Mouse (Mus musculus): Measurements from ENCODE around the gene 4933416C03Rik.
A peak's percentile ranks its signal among the peaks of the same experiment; 100 is the strongest.

4933416C03Rik gene

DNA sequence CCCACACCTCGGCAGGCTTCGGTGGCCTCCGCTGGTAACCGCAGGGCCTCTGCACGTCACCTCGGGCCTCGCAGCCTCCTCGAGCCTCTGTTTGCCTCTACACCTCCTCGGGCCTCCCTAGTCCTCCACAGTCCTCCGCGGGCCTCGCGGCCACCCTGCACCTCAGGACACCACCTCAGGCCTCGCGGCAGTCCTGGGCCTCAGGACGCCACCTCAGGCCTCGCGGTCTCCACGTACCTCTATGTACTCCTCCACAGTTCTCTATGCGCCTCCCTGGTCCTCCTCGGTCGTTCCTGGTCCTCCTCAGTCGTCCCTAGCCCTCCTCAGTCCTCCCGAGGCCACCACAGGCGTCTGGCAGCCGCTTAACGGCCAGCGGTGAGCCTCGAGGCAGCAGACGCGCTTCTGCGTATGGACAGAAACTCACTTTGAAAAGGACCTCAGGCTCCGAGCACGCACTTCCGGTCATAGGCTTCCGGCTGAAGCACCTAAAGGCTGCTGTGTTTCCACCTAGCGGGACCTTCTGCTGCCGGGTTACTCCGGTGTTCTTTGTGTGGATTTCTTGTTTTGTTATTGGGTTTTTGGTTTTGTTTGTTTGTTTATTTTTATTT is at the start of gene 4933416C03Rik:
4933416C03Rik (minus strand) TSS at position 51 of the 608 bp plus-strand sequence.
- no peak for DNase-seq (ENCODE audit: low spot score in 2 of 2)

DNA sequence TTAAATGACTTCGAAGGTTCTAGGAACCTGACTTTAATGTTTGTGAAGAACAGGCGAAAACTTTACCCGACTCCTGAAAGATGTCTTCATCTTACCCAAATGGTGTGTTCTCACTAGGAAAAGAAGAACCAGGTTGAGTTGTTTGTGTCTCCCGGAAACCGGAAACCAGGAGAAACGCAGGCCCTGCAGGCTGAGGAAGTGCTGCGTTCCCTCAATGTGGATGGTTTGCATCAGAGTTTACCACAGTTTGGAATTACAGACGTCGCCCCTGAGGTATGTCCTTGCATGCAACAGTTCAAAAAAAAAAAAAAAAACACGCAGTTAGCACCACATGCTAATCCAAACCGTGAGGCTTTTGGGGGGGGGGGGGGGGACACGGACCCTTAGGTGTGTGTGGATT is 48.6 kb upstream of the 4933416C03Rik start:
- no peak for DNase-seq (ENCODE audit: low spot score in 2 of 2)

DNA sequence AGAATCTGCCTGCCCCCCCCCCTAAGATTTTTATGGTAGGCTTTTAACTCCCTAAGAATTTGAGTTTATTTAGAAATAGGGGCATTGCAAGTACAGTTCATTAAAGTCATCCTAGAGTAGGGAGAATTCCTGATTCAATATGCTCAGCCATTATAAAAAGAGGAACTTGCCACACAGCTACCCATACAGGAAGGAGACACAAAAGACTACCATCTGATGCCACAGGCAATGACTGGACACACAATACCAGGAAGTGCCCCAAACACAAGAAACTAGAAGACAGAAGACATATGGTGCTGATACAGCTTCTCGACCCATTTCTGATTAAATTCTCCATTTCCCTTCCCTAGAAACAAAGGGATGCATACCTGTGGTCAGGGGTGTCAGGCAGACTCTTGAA is 43.0 kb upstream of the 4933416C03Rik start:
- DNase-seq (ENCODE audit: low spot score in 2 of 2): no peak

DNA sequence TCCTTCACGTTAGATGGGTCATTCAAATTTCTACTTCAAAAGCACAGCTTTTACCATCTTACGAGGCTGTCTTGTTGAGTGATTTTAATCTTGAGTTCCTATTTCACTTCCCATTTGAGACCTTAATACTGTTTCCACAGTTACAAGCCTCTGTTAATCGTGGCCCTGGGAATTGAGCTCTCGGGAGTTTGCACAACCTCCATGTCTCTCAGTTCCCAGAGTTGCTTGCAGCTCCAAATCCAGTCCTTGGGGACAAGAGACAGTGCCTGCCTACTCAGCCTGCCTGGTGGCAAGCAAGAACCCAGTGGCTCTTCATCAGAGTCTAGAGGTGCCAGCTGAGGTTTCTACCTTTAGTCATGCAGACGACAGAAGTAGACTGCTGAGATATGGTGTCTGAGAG is 41.0 kb upstream of the 4933416C03Rik start:
- DNase-seq (ENCODE audit: low spot score in 2 of 2): no peak

DNA sequence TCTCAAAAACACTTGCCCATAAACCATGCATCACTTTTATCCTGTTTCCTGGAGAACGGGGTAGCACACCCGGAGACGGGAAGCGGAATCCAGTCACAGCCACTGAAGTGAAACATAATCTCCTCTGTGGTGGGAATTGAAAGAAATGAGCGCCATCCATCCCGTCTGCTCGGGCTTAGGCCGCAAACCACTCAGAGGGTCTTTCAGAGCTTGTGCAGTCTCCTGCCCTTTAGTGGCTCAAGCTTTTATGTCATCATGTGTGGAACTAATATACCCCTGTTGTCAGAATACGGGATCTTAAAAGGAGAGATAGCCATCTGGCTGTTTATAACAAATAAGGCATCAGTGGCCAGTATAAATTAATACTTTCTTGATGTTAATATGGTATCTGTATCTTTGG is 32.4 kb upstream of the 4933416C03Rik start:
- DNase-seq (ENCODE audit: low spot score in 2 of 2): no peak

DNA sequence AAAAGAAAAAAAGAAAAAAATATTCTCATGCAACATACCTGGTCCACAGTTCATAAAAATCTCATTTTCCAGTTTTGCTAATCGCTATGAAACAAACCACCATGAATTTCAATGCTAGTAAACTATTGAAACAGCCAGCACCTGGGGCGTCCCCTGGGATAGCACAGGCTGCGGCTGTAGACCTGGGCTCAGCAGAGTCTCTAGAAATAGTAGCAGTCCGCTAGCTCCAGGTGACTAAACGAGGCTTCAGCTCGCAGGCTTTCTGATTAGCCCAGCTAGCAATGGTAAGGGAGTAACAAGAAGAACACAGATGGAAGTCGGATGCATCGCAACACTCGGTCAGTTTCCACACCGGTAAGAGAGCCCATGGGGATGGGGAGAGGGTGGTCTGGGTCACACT is 30.0 kb upstream of the 4933416C03Rik start:
- no peak for DNase-seq (ENCODE audit: low spot score in 2 of 2)

DNA sequence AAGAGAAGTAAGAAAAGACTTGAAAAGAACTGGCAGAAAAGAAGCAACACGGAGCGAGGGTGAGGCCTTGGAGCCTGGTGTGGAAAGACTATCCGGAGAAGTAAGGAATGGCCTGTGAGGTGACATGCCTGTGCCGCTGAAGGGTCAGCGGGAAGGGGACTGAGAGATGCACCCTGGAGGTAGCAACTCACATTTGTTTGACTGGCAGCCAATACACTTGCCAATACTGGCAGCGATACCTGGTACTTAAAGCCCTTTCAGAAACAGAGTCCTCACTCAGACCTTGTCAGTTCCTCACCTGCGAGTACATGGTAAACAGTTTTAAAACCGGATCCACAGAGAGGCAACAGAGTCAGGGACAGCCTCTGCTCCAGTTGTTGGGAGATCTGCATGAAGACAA is 26.5 kb upstream of the 4933416C03Rik start:
- DNase-seq (ENCODE audit: low spot score in 2 of 2): no peak

DNA sequence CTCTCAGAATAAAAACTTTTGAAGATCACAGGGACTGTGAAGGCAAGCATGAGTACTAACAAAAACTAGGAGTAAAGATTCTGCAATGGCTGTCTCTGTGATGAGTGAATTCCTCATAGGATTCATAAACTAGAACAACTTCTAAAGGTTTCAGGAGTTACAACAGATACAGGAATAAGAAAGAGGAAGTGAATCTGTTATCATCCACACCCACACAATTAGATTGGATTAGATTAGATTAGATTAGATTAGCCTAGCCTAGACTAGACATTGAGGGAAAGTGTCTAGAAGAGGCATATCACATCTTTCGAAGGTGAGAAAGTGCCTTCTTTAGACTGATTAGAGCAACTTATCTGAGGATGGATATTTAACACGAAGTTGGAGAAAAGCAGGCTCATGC is 21.5 kb upstream of the 4933416C03Rik start:
- no peak for DNase-seq (ENCODE audit: low spot score in 2 of 2)

DNA sequence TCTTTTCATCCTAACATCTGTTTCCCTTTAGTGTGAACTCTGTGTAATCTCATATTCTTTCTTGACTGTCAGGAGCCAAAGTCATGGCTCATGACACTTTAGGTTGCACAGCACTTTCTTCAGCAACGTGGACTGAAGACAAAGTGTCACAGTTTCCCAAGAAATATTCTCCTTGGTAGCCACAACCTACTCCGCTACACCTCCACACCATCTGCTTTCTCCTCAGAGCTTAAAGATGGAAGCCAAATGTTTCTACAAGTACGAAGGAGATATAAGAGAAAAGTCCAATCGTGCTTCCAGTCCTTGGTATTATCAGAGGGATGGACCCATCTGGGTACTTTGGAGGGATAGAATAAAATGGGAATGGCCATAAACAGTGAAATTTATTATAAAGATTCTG is 18.5 kb upstream of the 4933416C03Rik start:
- DNase-seq (ENCODE audit: low spot score in 2 of 2): no peak

DNA sequence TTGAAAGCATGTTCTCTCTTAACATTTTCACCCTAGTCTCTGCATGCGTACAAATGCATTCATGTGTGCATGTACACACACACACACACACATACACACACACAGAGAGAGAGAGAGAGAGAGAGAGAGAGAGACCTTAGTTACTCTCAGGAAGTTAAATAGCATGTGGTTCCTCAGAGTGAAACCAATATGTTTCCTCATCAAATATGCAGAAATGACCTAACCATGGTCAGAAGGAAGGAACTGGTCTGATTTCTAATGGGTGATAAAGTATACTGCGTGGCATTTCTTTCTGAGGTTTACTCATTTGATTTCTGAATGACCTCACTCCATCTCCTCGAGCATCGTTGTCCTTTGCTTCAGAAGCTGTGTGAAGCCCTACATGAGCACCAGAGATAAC is 17.5 kb upstream of the 4933416C03Rik start:
- no peak for DNase-seq (ENCODE audit: low spot score in 2 of 2)

DNA sequence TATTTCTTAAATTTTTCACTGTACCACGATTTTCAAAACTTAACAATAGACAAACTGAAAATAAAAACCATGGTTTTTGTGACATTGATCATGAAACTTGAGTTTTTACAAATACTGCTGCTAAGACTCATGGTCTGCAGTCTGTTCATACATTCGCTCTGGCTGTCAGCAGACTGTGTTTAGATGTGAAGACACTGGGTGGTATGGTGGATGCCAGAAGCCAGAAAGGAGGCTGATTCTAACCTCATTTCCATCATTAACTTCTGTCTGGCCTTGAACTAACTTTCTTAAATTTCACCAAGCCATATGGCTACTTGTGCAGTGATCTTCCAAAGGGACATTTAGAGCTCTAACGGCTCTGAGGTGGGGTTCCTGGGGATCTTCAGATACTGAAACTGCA is 16.7 kb upstream of the 4933416C03Rik start:
- no peak for DNase-seq (ENCODE audit: low spot score in 2 of 2)

DNA sequence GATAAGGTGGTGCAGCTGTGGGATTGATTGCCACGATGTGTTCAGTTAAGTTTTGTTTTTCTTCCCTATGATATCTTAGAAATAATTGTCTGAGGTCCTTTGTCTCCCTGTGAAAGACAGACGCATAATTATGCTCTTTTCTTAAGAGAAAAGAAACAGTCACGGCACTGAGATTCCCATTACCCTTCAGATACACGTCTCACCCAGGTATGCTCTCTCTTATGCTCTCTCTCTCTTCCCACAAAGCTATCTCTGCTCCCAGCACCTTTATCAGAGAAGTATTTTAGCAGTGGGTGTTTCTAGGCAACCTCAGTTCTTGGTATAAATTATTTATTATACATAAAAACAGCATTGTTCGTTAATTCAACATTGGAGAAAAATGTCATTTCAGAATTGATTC is 11.6 kb upstream of the 4933416C03Rik start:
- no peak for DNase-seq (ENCODE audit: low spot score in 2 of 2)

DNA sequence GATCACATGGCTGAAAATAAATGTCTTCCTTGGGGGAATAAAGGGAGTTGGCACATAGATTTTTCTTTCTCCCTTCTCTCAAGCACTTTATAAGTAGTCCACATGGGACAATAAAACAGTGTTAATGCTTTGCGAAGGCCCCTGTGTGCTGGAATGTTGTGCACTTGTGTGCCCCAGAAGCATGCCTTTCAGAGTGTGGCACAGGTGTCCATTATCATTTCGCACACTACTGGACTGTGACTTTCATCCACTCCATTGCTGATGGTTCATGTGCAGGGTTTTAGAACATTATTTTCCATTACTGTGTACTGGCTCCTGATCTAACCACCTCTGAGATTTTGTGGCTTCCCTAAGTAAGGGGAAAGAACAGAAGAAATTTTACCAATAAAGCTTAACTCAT is 10.1 kb upstream of the 4933416C03Rik start:
- DNase-seq (ENCODE audit: low spot score in 2 of 2): no peak

DNA sequence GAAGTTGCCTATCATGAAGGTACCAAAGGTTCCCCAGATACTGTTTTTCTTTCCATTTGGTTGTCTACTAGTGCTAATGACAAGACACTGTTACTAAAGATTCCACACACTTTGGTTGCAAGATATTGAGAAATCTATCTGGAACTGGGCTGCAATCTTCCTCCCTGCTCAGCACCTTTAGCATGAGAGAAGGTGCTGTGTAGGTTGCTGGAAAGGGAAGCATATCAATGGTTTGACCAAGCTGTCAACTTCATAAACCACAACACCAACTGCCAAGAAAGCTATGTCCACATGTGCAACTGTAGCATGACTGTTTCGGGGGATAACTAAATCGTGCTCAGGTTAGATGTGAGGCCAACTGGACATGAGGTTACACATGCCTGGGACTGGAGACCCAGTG is 7.7 kb upstream of the 4933416C03Rik start:
- DNase-seq (ENCODE audit: low spot score in 2 of 2): no peak

DNA sequence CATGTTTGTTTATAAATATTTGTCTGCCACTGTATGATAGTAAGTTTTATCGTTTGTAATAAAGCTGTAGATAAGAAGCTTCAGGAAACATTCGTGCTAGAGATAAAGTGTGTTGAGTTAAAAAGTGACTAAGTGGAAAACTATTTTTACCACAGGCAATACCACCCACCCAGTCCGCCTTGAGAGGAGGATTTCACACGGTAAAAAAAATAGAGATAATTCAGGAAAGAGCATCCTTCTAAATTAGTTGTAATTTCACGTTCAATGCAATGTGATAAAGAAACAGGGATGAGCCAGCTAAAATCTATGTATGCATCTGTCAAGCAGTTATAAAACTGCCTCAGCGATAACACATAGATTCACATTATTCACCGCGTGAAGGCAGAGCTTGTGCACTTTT is 3.3 kb upstream of the 4933416C03Rik start:
- peak in 1 of 2 experiments; percentile 37 for DNase-seq (ENCODE audit: low spot score in 2 of 2)

DNA sequence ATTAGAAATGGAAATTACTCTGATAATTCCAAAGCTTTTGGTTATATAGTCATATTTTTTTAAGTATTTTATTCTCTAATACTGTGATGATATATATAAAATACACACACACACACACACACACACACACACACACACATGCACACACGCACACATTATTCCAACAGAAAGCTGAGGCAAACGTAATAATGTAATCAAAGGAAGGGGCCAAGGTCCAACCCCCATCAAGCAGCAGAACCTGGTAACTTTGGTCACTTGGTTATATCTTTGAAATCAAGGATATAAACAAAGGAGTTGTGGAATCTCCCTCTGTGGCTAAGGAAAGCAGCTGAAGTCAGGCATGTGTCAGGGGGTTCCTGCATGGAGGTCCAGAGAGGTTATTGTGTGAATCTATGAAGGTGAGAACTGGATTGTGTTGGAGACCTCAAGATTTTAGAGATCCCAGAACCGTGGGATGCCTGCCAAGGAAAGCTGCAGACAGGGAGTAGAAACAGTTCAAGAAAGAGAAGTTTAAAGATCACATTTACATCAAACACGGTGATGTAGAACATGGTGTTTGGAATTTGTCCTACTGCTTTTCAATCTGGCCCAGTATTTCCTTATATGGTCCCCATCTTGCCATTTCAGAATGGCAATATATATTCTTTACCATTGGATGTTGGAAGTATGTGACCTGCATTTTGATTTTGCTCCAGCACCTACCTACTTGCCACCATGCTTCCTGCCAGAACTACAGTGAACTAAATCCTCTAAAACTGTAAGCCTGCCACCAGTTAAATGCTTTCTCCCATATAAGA is 2.4 kb upstream of the 4933416C03Rik start:
- DNase-seq (ENCODE audit: low spot score in 2 of 2): peak in 1 of 2 experiments; percentile 36

DNA sequence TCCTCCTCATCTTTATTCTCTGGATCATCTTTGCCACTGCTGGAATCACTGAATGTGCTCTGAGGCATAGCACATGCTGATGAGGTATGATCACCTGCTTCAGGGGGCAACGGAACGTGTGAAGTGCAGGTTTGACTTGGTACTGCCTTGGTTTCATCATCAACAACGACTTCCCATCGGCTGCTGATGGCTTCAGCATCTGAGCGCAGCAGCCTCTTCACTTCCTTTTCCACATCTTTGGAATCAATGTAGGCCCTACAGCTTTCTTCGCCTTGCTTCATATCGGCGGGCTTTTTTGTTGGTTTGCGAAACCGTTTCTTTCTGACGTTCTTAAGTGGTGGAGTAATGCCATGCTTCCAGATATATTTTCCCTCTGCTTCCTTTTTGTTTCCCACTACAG is 849 bp downstream of the 4933416C03Rik start:
- no peak for DNase-seq (ENCODE audit: low spot score in 2 of 2)

DNA sequence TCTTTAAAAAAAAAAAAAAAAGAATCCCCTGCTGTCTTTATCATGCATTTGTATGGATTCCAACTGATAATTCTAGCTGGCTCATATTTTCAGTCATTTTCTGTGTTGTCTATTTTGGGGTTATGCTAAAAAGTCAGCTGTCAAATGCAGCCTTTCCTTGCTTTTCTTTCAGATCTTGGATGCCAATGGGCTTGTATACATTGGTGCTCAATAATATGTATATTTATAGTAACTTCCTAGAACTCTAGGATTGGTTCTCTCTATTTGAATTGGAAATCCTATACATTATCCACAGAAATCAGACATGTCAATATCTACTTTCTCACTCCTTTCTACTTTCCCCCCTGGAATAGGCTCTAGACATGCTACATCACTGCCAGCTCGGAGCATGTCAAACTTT is 5.0 kb downstream of the 4933416C03Rik start:
- no peak for DNase-seq (ENCODE audit: low spot score in 2 of 2)

DNA sequence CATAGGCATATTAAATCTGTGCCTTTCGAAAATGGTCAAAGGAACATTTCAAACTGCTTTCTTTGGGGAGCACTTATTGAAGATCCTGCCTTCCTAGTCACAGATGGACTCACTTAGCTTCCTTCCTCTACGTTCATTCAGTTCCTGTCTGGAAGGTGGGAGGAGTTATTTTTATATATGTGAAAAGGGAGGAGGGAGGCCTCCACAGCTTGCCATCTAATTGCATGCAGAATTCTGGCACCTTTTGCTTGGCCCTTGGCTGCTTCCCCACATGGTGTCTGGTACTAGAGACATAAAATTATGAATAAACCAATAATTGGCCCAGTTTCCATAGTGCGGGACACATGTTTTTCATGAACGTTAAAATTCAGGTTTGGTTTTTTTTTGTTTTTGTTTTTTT is 5.5 kb downstream of the 4933416C03Rik start:
- peak; percentile 47 to 67 for DNase-seq (ENCODE audit: low spot score in 2 of 2)

DNA sequence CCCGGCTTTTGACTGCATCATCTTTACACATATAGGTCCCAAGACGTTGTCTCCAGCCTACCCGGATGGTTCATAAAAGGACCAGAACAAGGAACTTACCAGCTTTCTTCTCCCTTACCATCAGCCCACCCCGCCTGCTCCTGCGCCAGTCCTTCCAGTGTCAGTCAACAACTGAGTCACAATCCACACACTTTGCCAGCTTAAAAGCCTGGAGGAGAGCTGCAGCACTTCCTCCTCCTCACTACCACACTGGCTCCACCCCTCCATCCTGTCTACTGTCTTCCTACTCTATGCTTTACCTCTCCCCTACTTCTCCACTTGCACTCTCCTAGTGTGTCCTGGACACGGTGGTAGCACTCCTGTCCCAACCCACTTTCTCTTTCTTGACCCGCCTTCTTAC is 15.2 kb downstream of the 4933416C03Rik start:
- DNase-seq (ENCODE audit: low spot score in 2 of 2): no peak

DNA sequence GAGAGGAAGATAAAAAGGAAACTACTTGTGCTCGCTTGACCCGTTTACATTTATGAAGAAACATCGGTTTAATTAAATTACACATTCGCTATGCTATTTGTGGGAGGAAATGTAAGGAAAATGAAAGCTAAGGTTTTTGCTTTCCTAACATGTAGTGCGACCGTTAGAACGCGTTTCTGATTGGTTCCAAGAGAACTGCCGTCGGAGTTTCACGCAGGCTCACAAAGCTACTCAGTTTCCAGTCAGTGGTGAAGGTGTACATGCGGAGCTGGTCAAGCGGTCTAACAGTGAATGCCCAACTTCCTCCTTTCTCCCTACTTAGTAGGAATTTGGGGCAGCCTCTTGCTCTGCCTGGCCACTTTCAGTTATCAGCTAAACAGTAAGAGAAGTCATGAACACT is 17.3 kb downstream of the 4933416C03Rik start:
- DNase-seq (ENCODE audit: low spot score in 2 of 2): no peak

DNA sequence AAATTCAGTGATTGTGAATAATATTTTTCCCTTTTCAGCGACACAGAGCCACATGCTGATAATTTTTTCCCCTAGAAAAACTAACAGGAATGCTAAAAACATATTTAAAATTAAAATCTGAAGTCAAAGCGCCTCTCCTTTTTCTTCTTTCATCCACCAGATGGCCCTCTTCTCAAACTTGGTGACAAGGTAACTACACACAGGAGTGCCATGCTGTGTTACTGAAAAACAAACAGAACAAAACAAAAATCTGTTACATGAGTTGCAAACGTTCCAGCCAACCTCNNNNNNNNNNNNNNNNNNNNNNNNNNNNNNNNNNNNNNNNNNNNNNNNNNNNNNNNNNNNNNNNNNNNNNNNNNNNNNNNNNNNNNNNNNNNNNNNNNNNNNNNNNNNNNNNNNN is 29.8 kb downstream of the 4933416C03Rik start:
- DNase-seq (ENCODE audit: low spot score in 2 of 2): no peak

DNA sequence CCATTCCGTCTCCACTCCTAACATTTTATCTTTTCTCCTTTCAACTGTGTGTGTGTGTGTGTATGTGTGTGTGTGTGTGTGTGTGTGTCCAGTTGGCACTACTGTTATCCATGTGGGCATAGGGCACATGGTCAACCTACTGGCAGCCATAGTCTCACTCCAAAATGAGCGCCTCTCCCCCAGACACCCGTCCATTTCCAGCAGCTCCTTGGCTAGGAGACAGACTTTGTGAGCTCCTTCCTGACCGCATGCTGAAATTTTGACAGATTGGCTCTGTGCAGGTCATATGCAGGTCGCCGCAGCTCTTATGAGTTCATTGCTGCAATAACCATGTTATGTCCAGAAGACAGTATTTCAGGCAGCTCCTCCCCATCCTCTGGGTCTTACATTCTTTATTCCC is 32.9 kb downstream of the 4933416C03Rik start:
- no peak for DNase-seq (ENCODE audit: low spot score in 2 of 2)

DNA sequence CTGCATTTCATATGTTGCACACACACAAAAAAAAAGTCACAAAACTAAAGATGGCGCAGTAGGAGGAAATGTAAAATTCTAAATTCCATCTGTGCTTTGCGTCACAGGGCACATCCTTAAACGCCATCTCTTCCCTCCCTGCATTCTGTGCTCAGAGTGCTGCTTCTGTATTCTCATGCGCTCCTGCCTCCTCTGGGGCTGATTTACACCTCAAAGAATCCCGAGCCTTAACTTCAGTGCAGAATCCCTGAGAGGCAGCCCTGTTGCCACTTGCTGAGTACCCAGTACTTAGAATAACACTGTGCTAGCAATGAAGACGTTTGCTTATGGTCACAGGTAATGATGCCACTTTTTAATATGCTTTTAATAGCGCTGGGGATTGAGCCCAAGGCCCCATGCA is 34.3 kb downstream of the 4933416C03Rik start:
- no peak for DNase-seq (ENCODE audit: low spot score in 2 of 2)
